Comparison of ENCODE assay signal across 12 mouse cellular contexts in the genomic region with DNA sequence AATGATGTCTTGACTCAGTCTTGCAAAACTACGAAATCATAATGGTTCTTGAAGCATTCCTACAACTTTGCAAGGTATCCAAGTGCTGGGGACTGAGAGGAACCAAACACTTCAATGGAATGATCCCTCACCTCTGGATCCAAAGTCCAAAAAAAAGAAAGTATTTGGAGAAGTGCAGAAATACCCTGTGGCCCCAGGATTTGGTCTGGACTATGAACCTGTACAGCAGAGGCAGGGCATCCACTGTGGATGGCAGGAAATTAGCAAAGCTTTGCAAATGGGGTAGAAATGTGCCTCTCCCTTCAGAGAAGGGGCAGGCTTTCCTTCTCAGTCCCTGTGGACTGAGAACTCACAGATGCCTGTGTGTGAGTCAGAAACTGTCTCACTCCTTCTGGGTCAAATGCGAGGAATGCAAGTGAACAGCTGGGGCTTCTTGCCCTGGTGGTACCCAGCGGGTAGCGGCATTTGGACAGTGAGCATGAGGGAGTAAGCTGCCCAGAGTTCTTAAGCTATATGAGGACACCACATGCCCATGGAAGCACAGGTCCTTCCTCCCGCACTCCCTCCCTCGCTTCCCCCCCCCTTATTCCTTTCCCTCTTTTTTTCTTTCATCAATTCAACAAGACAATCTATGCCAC.
DNase-seq lines count a peak whose midpoint lies in the region; ATAC-seq and TF ChIP-seq lines count a peak whose summit lies in the region.
"Had no signal": no experiment of that assay in that cellular context is flagged by ENCODE, and none has a peak within 500 bp of the region (broad histone marks: within the 10 kb centered on the region; RNA-seq: fewer than 3 reads in every experiment).

No protein-coding gene starts in this region.

- TF ChIP-seq EP300 in heart, postnatal 0 days (IDR thresholded peaks at IDR 0.05; ENCODE audit: low read depth), result no peak

- intact Hi-C loops in heart, postnatal 10 days (cut with DNase I), result no loop called here

- no peak overlapping the region for H3K9ac ChIP-seq in heart, postnatal 0 days (replicated peaks; ENCODE audit: low read depth, low read length)
- no peak overlapping the region for H3K9ac ChIP-seq in kidney, postnatal 0 days (ENCODE audit: low read depth, low read length)
- H3K9ac ChIP-seq in neural tube, embryonic 15.5 days (replicated peaks), result no peak overlapping the region
- H3K9ac ChIP-seq in midbrain, embryonic 13.5 days (replicated peaks), result no peak overlapping the region
- H3K9ac ChIP-seq: liver, embryonic 12.5 days had no signal

- H3K79me3 ChIP-seq in C2C12 (ENCODE audit: low read depth), result peaks cover 2% of the 10 kb centered on the region

- no peak overlapping the region for H3K4me2 ChIP-seq in heart, postnatal 0 days (ENCODE audit: low read depth, low read length)
- no peak overlapping the region for H3K4me2 ChIP-seq in kidney, postnatal 0 days (ENCODE audit: low read length)
- H3K4me2 ChIP-seq in neural tube, embryonic 15.5 days, result no peak overlapping the region
- no peak overlapping the region for H3K4me2 ChIP-seq in midbrain, embryonic 13.5 days (replicated peaks)
- H3K4me2 ChIP-seq: liver, embryonic 12.5 days had no signal

- H3ac ChIP-seq in C2C12 (ENCODE audit: control insufficient read depth, insufficient read length, low read depth), result no peak overlapping the region

- peaks cover 8% of the 10 kb centered on the region for H3K79me2 ChIP-seq in C2C12 (ENCODE audit: control insufficient read depth, insufficient read depth)

- H3K27ac ChIP-seq in heart, postnatal 0 days (ENCODE audit: low read depth), result peak overlapping the region; percentile 86
- peak overlapping the region; percentile 79; the same call in 1 of the 2 replicates for H3K27ac ChIP-seq in embryonic facial prominence, embryonic 10.5 days (replicated peaks)
- peak overlapping the region; percentile 83 for H3K27ac ChIP-seq in kidney, postnatal 0 days
- no peak overlapping the region for H3K27ac ChIP-seq in neural tube, embryonic 15.5 days (replicated peaks)
- H3K27ac ChIP-seq in midbrain, embryonic 13.5 days, result no peak overlapping the region
- H3K27ac ChIP-seq: liver, embryonic 12.5 days had no signal

- no peak for TF ChIP-seq CTCF in heart, postnatal 0 days (IDR thresholded peaks at IDR 0.05; ENCODE audit: low read depth)
- TF ChIP-seq CTCF in C2C12 (IDR thresholded peaks at IDR 0.05; ENCODE audit: control insufficient read depth, insufficient read depth, insufficient read length), result no peak
- no peak for TF ChIP-seq CTCF in kidney, postnatal 0 days (IDR thresholded peaks at IDR 0.05; ENCODE audit: low read depth)

- H3K4me3 ChIP-seq in heart, postnatal 0 days (ENCODE audit: low read depth, low read length), result no peak overlapping the region
- H3K4me3 ChIP-seq in C2C12 (ENCODE audit: insufficient read depth, poor library complexity, severe bottlenecking), result no peak overlapping the region
- H3K4me3 ChIP-seq in embryonic facial prominence, embryonic 10.5 days, result no peak overlapping the region
- no peak overlapping the region for H3K4me3 ChIP-seq in kidney, postnatal 0 days (replicated peaks; ENCODE audit: low read depth, low read length)
- no peak overlapping the region for H3K4me3 ChIP-seq in neural tube, embryonic 15.5 days (replicated peaks)
- H3K4me3 ChIP-seq in midbrain, embryonic 13.5 days (replicated peaks), result no peak overlapping the region
- H3K4me3 ChIP-seq: erythroblast, embryonic 14.5 days; liver, embryonic 12.5 days had no signal

- H3K4me1 ChIP-seq in heart, postnatal 0 days (ENCODE audit: control insufficient read depth, insufficient read depth), result peaks cover 29% of the 10 kb centered on the region
- H3K4me1 ChIP-seq in embryonic facial prominence, embryonic 10.5 days, result peaks cover 36% of the 10 kb centered on the region
- peaks cover 34% of the 10 kb centered on the region for H3K4me1 ChIP-seq in kidney, postnatal 0 days (replicated peaks; ENCODE audit: insufficient read depth, low read length)
- peaks cover 22% of the 10 kb centered on the region for H3K4me1 ChIP-seq in neural tube, embryonic 15.5 days
- H3K4me1 ChIP-seq in midbrain, embryonic 13.5 days (replicated peaks), result peaks cover 20% of the 10 kb centered on the region

- H3K36me3 ChIP-seq in heart, postnatal 0 days (replicated peaks; ENCODE audit: control insufficient read depth, insufficient read depth, low read length), result no peaks in the 10 kb centered on the region
- peaks cover 46% of the 10 kb centered on the region for H3K36me3 ChIP-seq in C2C12 (ENCODE audit: control insufficient read depth, insufficient read depth)
- H3K36me3 ChIP-seq in embryonic facial prominence, embryonic 10.5 days (replicated peaks), result no peaks in the 10 kb centered on the region
- H3K36me3 ChIP-seq in kidney, postnatal 0 days (ENCODE audit: insufficient read depth, low read length), result no peaks in the 10 kb centered on the region
- H3K36me3 ChIP-seq in neural tube, embryonic 15.5 days, result no peaks in the 10 kb centered on the region
- H3K36me3 ChIP-seq in midbrain, embryonic 13.5 days, result no peaks in the 10 kb centered on the region
- H3K36me3 ChIP-seq: liver, embryonic 12.5 days had no signal

- WGBS in heart, postnatal 0 days, result 79% methylated on average over 6 of the region's 6 CpGs
- 91% methylated on average over 6 of the region's 6 CpGs for WGBS in embryonic facial prominence, embryonic 10.5 days
- WGBS in kidney, postnatal 0 days, result 77% methylated on average over 6 of the region's 6 CpGs
- WGBS in neural tube, embryonic 15.5 days, result 87% methylated on average over 6 of the region's 6 CpGs
- WGBS in midbrain, embryonic 13.5 days, result 87% methylated on average over 6 of the region's 6 CpGs

- no peaks in the 10 kb centered on the region for H3K27me3 ChIP-seq in heart, postnatal 0 days (ENCODE audit: control insufficient read depth, insufficient read depth, low read length)
- no peaks in the 10 kb centered on the region for H3K27me3 ChIP-seq in C2C12 (ENCODE audit: control insufficient read depth, insufficient read depth, insufficient read length)
- H3K27me3 ChIP-seq in embryonic facial prominence, embryonic 10.5 days (replicated peaks; ENCODE audit: low read depth, poor library complexity, severe bottlenecking), result no peaks in the 10 kb centered on the region
- H3K27me3 ChIP-seq in kidney, postnatal 0 days (ENCODE audit: insufficient read depth, low read length), result no peaks in the 10 kb centered on the region
- H3K27me3 ChIP-seq in neural tube, embryonic 15.5 days (replicated peaks), result no peaks in the 10 kb centered on the region
- no peaks in the 10 kb centered on the region for H3K27me3 ChIP-seq in midbrain, embryonic 13.5 days

- no peak for ATAC-seq in heart, postnatal 0 days (ENCODE audit: insufficient read depth, low read depth)
- ATAC-seq in kidney, postnatal 0 days (replicated peaks; ENCODE audit: low FRiP score, low read depth), result no peak
- no peak for ATAC-seq in neural tube, embryonic 15.5 days (ENCODE audit: low FRiP score)
- no peak for ATAC-seq in midbrain, embryonic 13.5 days
- ATAC-seq: liver, embryonic 12.5 days had no signal

- no peak for DNase-seq in heart, postnatal 0 days (ENCODE audit: low spot score)
- DNase-seq in heart, postnatal 10 days, result no peak
- no peak for DNase-seq in embryonic facial prominence, embryonic 10.5 days (ENCODE audit: low spot score)
- no peak for DNase-seq in kidney, postnatal 0 days (ENCODE audit: low spot score)
- no peak for DNase-seq in adrenal gland, adult (ENCODE audit: inconsistent age in 2 of 2, low spot score in 1 of 2)
- DNase-seq: gastrocnemius, postnatal 36 days; midbrain, embryonic 14.5 days had no signal

- H3K9me3 ChIP-seq in heart, postnatal 0 days (replicated peaks; ENCODE audit: control insufficient read depth, low read length), result no peaks in the 10 kb centered on the region
- H3K9me3 ChIP-seq in embryonic facial prominence, embryonic 10.5 days, result no peaks in the 10 kb centered on the region
- H3K9me3 ChIP-seq in kidney, postnatal 0 days (replicated peaks; ENCODE audit: low read length), result no peaks in the 10 kb centered on the region
- no peaks in the 10 kb centered on the region for H3K9me3 ChIP-seq in neural tube, embryonic 15.5 days (replicated peaks)
- no peaks in the 10 kb centered on the region for H3K9me3 ChIP-seq in midbrain, embryonic 13.5 days
- H3K9me3 ChIP-seq: liver, embryonic 12.5 days had no signal

TF ChIP-seq in C2C12, 6 proteins besides CTCF, POLR2A, EP300 and RAD21:
- TF ChIP-seq MYOD1 (IDR thresholded peaks at IDR 0.05; ENCODE audit: control insufficient read depth, insufficient read length, low read depth) (peak; percentile 99), USF1 (IDR thresholded peaks at IDR 0.05; ENCODE audit: low read depth) (peak; percentile 4), MAX (IDR thresholded peaks at IDR 0.05) (peak; percentile 92), FOSL1 (IDR thresholded peaks at IDR 0.05; ENCODE audit: insufficient read depth, low read length, poor library complexity, severe bottlenecking) (peak; percentile 72), MYOG (IDR thresholded peaks at IDR 0.05; ENCODE audit: control insufficient read depth, extremely low read depth, insufficient read length) (no peak), CEBPB (IDR thresholded peaks at IDR 0.05; ENCODE audit: low read depth) (no peak)
TF ChIP-seq in C2C12: peak in this region for 4.

Comparison
In these comparisons a context has a peak if more than half of its experiments do, and no peak if none do; other contexts are left out.
1. H3K27ac ChIP-seq: peak in heart, postnatal 0 days (single experiment), embryonic facial prominence, embryonic 10.5 days (single experiment) and kidney, postnatal 0 days (single experiment); none in neural tube, embryonic 15.5 days (single experiment) and midbrain, embryonic 13.5 days (single experiment).